Mouse (Mus musculus): ENCODE measurements around the gene Slc4a4. TPM values are rescaled to one million over a fixed set of nuclear protein-coding genes. Genes with fewer than 3 reads are reported as not detected.
"Not testable (repeated sequence)": the region's sequence is repeated elsewhere in the genome, so short reads cannot be mapped to it uniquely, and the experiment has no call there.

Gene Slc4a4
- polyA plus RNA-seq, 1 experiment from 2014 or later = 2.6 TPM

DNA sequence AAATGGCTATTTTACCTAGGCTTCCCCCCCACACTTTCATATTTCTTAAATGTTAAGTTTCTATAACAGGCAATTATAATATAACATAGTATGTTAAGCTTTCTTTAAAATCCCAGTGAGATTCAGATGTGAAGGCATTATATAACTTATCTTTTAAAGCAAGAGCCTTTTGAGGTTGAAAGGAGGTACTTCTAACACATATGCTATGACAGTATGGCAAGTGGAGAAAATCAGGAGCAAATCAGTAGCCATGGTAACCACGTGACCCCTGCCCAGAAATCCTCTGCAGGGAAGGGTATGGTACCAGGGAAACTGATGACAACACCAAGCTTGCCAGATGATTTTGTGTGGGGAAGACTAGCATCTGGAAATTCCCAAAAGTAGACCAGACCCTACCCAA is 222.2 kb downstream of the Slc4a4 start:
- Histone ChIP-seq H3K4me3 (replicated peaks; ENCODE audit: low read length) (no peak overlapping the region), H3K9me3 (replicated peaks; ENCODE audit: control insufficient read depth, low read length) (no peaks in the 10 kb centered on the region), H3K27ac (ENCODE audit: low read length) (no peak overlapping the region), H3K36me3 (ENCODE audit: control insufficient read depth, insufficient read depth, low read length) (no peaks in the 10 kb centered on the region), H3K27me3 (ENCODE audit: control insufficient read depth, insufficient read depth, low read length) (no peaks in the 10 kb centered on the region), H3K9ac (ENCODE audit: low read length) (no peak overlapping the region), H3K4me1 (ENCODE audit: control insufficient read depth, insufficient read depth, low read length) (no peaks in the 10 kb centered on the region), H3K4me2 (ENCODE audit: low read depth, low read length) (no peak overlapping the region)
- ATAC-seq (ENCODE audit: insufficient read depth, low FRiP score) = no peak
- WGBS = 76% methylated on average over 1 of the region's 1 CpGs

DNA sequence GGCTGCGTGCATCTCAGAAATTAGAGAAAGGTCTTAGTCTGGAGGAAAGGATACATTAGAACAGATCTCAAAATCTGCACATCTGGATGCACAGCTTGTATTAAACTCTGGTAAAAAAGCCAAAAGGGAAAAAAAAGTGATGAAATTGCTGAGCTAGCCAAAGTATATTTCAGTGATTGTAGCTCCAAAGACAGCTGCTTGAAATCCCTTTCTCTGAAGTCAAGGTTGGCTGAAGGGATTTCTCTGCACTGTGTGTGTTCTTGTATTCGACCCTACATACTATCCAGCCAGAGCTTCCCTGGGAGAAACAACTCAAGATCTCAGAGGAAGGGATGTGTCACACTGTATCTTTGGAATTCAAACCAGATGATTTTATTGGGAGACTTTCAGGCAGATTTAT is 223.2 kb downstream of the Slc4a4 start:
- H3K9me3 ChIP-seq (replicated peaks; ENCODE audit: control insufficient read depth, low read length) = no peaks in the 10 kb centered on the region
- no peak overlapping the region for H3K9ac ChIP-seq (ENCODE audit: low read length)
- no peak for ATAC-seq (ENCODE audit: insufficient read depth, low FRiP score)
- no peak overlapping the region for H3K4me3 ChIP-seq (replicated peaks; ENCODE audit: low read length)
- H3K27ac ChIP-seq (ENCODE audit: low read length) = no peak overlapping the region
- H3K4me1 ChIP-seq (ENCODE audit: control insufficient read depth, insufficient read depth, low read length) = no peaks in the 10 kb centered on the region
- 69% methylated on average over 2 of the region's 2 CpGs for WGBS
- no peaks in the 10 kb centered on the region for H3K27me3 ChIP-seq (ENCODE audit: control insufficient read depth, insufficient read depth, low read length)
- H3K36me3 ChIP-seq (ENCODE audit: control insufficient read depth, insufficient read depth, low read length) = no peaks in the 10 kb centered on the region
- no peak overlapping the region for H3K4me2 ChIP-seq (ENCODE audit: low read depth, low read length)

DNA sequence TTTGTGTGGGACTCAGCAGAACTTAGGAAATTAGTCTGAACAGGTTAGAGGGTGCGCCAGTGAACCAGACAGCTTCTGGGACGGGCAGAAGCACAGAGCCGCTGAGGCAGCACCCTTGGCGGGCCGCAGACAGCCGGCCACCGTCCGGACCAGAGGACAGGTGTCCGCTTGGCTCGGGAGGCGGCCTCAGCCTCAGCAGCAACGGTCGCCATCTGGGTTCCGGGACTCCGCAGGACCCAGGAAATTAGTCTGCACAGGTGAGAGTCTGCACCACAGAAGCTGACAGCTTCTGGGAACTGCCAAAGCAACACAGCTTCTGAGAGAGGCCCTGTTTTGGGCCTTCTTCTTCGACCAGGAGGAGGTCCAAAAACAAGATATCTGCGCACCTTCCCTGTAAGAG is 225.4 kb downstream of the Slc4a4 start:
- WGBS = 91% methylated on average over 15 of the region's 17 CpGs

GRCm38 (mm10) chr5:89120881-89121280 is 234.3 kb downstream of the Slc4a4 start:
- Histone ChIP-seq H3K4me1 (ENCODE audit: control insufficient read depth, insufficient read depth, low read length) (no peaks in the 10 kb centered on the region), H3K36me3 (ENCODE audit: control insufficient read depth, insufficient read depth, low read length) (no peaks in the 10 kb centered on the region), H3K4me2 (ENCODE audit: low read depth, low read length) (no peak overlapping the region), H3K27me3 (ENCODE audit: control insufficient read depth, insufficient read depth, low read length) (no peaks in the 10 kb centered on the region), H3K4me3 (replicated peaks; ENCODE audit: low read length) (no peak overlapping the region), H3K9ac (ENCODE audit: low read length) (no peak overlapping the region), H3K27ac (ENCODE audit: low read length) (no peak overlapping the region), H3K9me3 (replicated peaks; ENCODE audit: control insufficient read depth, low read length) (no peaks in the 10 kb centered on the region)
- WGBS = 52% methylated on average over 1 of the region's 1 CpGs
- ATAC-seq (ENCODE audit: insufficient read depth, low FRiP score) = no peak

More for the DNA sequence above, 225.4 kb downstream of the Slc4a4 start:
- H3K36me3 ChIP-seq (ENCODE audit: control insufficient read depth, insufficient read depth, low read length); H3K9me3 ChIP-seq (replicated peaks; ENCODE audit: control insufficient read depth, low read length); H3K4me1 ChIP-seq (ENCODE audit: control insufficient read depth, insufficient read depth, low read length); H3K27me3 ChIP-seq (ENCODE audit: control insufficient read depth, insufficient read depth, low read length); H3K4me2 ChIP-seq (ENCODE audit: low read depth, low read length); ATAC-seq (ENCODE audit: insufficient read depth, low FRiP score); H3K9ac ChIP-seq (ENCODE audit: low read length); H3K27ac ChIP-seq (ENCODE audit: low read length); H3K4me3 ChIP-seq (replicated peaks; ENCODE audit: low read length): not testable (repeated sequence)

DNA sequence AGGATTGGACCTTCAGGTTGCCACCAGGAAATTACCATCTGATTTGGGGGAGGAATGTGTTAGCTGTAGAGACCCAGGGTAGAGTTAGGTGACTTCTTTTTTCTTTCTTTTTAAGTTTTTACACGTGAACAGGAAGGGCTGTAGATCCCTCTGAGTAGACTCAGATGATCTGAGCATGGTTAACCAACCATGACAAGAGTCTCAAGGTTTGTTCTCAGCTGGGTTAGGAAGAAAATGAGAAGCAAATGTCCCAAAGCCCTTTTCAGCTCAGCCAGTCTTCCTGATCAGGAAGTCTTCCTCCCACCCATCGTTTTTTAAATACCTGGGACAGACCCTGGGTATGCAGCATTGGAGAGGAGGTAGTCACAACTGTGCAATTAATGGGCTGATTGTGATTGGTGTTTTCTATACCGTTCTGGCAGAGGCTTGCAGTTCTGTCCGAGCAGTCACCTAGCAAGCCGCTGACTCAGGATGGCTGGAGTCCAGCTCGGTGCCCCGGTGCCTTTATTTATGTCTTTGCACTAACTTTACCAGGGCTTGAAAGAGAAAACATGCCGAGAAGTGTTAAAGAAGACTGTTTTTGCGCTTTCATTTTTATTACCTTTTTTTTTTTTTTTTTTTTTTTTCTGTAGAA is 236.8 kb downstream of the Slc4a4 start:
- Histone ChIP-seq H3K4me1 (ENCODE audit: control insufficient read depth, insufficient read depth, low read length) (no peaks in the 10 kb centered on the region), H3K9ac (ENCODE audit: low read length) (no peak overlapping the region), H3K4me2 (ENCODE audit: low read depth, low read length) (no peak overlapping the region), H3K27me3 (ENCODE audit: control insufficient read depth, insufficient read depth, low read length) (no peaks in the 10 kb centered on the region), H3K9me3 (replicated peaks; ENCODE audit: control insufficient read depth, low read length) (no peaks in the 10 kb centered on the region), H3K36me3 (ENCODE audit: control insufficient read depth, insufficient read depth, low read length) (no peaks in the 10 kb centered on the region), H3K4me3 (replicated peaks; ENCODE audit: low read length) (no peak overlapping the region), H3K27ac (ENCODE audit: low read length) (no peak overlapping the region)
- no peak for ATAC-seq (ENCODE audit: insufficient read depth, low FRiP score)
- 79% methylated on average over 9 of the region's 9 CpGs for WGBS

DNA sequence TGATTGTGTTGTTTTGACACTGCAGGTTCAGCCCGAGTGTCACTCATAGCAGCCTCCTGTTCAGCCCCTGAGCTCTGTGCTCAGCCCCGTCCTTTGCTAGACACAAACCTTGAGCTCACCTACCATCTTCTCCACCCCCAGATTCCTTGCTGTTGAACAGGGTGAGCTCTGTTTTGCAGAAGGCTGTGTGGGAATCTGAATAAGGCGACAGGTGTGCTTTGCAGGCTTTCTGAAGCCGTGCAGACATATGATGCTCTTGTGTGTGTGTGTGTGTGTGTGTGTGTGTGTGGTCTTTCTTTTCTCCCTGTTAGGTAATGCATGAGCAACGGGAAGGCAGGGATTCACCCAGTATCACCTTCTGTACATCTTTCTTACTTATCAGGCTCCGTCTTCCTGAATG is 241.6 kb downstream of the Slc4a4 start:
- H3K27me3 ChIP-seq (ENCODE audit: control insufficient read depth, insufficient read depth, low read length) = no peaks in the 10 kb centered on the region
- no peak overlapping the region for H3K27ac ChIP-seq (ENCODE audit: low read length)
- 85% methylated on average over 6 of the region's 6 CpGs for WGBS
- no peaks in the 10 kb centered on the region for H3K36me3 ChIP-seq (ENCODE audit: control insufficient read depth, insufficient read depth, low read length)
- H3K4me3 ChIP-seq (replicated peaks; ENCODE audit: low read length) = no peak overlapping the region
- H3K4me2 ChIP-seq (ENCODE audit: low read depth, low read length) = no peak overlapping the region
- no peak for ATAC-seq (ENCODE audit: insufficient read depth, low FRiP score)
- H3K9ac ChIP-seq (ENCODE audit: low read length) = no peak overlapping the region
- no peaks in the 10 kb centered on the region for H3K9me3 ChIP-seq (replicated peaks; ENCODE audit: control insufficient read depth, low read length)
- no peaks in the 10 kb centered on the region for H3K4me1 ChIP-seq (ENCODE audit: control insufficient read depth, insufficient read depth, low read length)

DNA sequence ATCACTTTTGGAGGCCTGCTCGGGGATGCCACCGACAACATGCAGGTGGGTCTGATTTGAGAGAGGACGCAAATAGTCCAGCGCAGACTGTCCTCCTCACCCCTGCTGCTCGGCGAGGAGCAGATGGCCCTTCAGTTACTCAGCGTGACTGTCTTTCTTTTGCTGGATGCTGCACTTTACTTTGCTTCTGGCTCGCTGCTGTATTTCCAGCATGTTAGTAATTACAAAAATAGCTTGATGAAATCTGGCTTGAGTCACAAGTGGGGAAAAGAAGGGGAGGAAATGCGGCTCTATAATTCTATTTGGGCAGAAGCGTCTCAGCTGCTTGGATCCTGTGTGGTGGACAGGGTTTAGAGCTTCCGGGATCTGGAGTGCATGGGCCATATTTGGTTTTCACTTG is 249.2 kb downstream of the Slc4a4 start:
- no peak for ATAC-seq (ENCODE audit: insufficient read depth, low FRiP score)
- Histone ChIP-seq H3K27ac (ENCODE audit: low read length) (no peak overlapping the region), H3K4me2 (ENCODE audit: low read depth, low read length) (no peak overlapping the region), H3K36me3 (ENCODE audit: control insufficient read depth, insufficient read depth, low read length) (no peaks in the 10 kb centered on the region), H3K9ac (ENCODE audit: low read length) (no peak overlapping the region), H3K4me1 (ENCODE audit: control insufficient read depth, insufficient read depth, low read length) (no peaks in the 10 kb centered on the region), H3K9me3 (replicated peaks; ENCODE audit: control insufficient read depth, low read length) (no peaks in the 10 kb centered on the region), H3K27me3 (ENCODE audit: control insufficient read depth, insufficient read depth, low read length) (no peaks in the 10 kb centered on the region), H3K4me3 (replicated peaks; ENCODE audit: low read length) (no peak overlapping the region)
- 75% methylated on average over 11 of the region's 11 CpGs for WGBS

GRCm38 (mm10) chr5:89140070-89140469 is 253.5 kb downstream of the Slc4a4 start:
- no peak overlapping the region for H3K4me2 ChIP-seq (ENCODE audit: low read depth, low read length)
- no peaks in the 10 kb centered on the region for H3K36me3 ChIP-seq (ENCODE audit: control insufficient read depth, insufficient read depth, low read length)
- no peak overlapping the region for H3K4me3 ChIP-seq (replicated peaks; ENCODE audit: low read length)
- H3K9ac ChIP-seq (ENCODE audit: low read length) = no peak overlapping the region
- no peaks in the 10 kb centered on the region for H3K9me3 ChIP-seq (replicated peaks; ENCODE audit: control insufficient read depth, low read length)
- WGBS = 88% methylated on average over 2 of the region's 2 CpGs
- no peak overlapping the region for H3K27ac ChIP-seq (ENCODE audit: low read length)
- peaks cover 4% of the 10 kb centered on the region; the same call in 1 of the 2 replicates for H3K4me1 ChIP-seq (ENCODE audit: control insufficient read depth, insufficient read depth, low read length)
- ATAC-seq (ENCODE audit: insufficient read depth, low FRiP score) = no peak
- no peaks in the 10 kb centered on the region for H3K27me3 ChIP-seq (ENCODE audit: control insufficient read depth, insufficient read depth, low read length)

DNA sequence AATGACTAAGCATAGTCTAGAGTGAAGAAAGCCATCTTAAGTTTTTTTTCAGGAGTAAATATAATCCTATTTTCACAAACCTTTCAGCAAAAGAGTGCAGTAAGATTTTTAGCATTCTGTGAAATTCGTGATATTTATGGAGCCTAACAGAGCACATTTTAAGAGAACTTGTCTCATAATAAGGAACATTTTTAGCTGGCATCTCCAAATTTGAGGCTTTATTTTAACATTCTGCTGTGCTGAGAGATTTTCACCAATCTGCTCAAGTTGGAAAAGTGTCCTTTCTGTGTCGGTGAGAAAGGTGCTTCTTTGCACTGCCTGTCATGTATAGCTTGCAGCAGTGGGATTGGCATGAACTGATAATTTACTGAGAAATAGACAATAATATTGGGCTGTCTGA is 255.1 kb downstream of the Slc4a4 start:
- H3K27me3 ChIP-seq (ENCODE audit: control insufficient read depth, insufficient read depth, low read length) = no peaks in the 10 kb centered on the region
- peaks cover 4% of the 10 kb centered on the region; the same call in 1 of the 2 replicates for H3K4me1 ChIP-seq (ENCODE audit: control insufficient read depth, insufficient read depth, low read length)
- H3K27ac ChIP-seq (ENCODE audit: low read length) = no peak overlapping the region
- no peak for ATAC-seq (ENCODE audit: insufficient read depth, low FRiP score)
- H3K4me3 ChIP-seq (replicated peaks; ENCODE audit: low read length) = no peak overlapping the region
- 74% methylated on average over 2 of the region's 2 CpGs for WGBS
- no peak overlapping the region for H3K4me2 ChIP-seq (ENCODE audit: low read depth, low read length)
- no peak overlapping the region for H3K9ac ChIP-seq (ENCODE audit: low read length)
- no peaks in the 10 kb centered on the region for H3K9me3 ChIP-seq (replicated peaks; ENCODE audit: control insufficient read depth, low read length)
- H3K36me3 ChIP-seq (ENCODE audit: control insufficient read depth, insufficient read depth, low read length) = no peaks in the 10 kb centered on the region

All from stomach, embryonic 16.5 days (tissue).